Mouse (Mus musculus) hindbrain, embryonic 12.5 days (tissue): ENCODE measurements at regions not wholly inside any gene's neighbourhood (a gene's known extent, or its start where the extent isn't known, plus 50 kb on each side); places are given as distances from the start of the nearest gene placed in this dataset.

Experiments
- ATAC-seq: fragments of 200-750 bp; cut with Nextera tagmentation; 2 replicates; pipeline ENCODE4 v1.8.0; 2017; ENCODE audit warnings: moderate TSS enrichment; ENCODE audit not compliant: low FRiP score
- H3K27ac ChIP-seq: fragments of 300-500 bp; sonication (generic); 2 replicates; pipeline ENCODE4 v1.5.1; 2016; ENCODE audit warnings: mild to moderate bottlenecking
- H3K27me3 ChIP-seq: fragments of 300-500 bp; sonication (generic); 2 replicates; pipeline ENCODE4 v1.6.1; 2016; ENCODE audit warnings: mild to moderate bottlenecking
- H3K36me3 ChIP-seq: fragments of 300-500 bp; sonication (generic); 2 replicates; pipeline ENCODE4 v1.6.1; 2016; ENCODE audit warnings: mild to moderate bottlenecking
- H3K4me1 ChIP-seq: fragments of 300-500 bp; sonication (generic); 2 replicates; pipeline ENCODE4 v1.6.1; 2016
- H3K4me2 ChIP-seq: fragments of 300-500 bp; sonication (generic); replicated peaks from 2 replicates; pipeline ENCODE4 v1.6.1; 2016; ENCODE audit warnings: mild to moderate bottlenecking
- H3K4me3 ChIP-seq: fragments of 300-500 bp; sonication (generic); 2 replicates; pipeline ENCODE4 v1.5.1; 2016; ENCODE audit warnings: mild to moderate bottlenecking
- H3K9ac ChIP-seq: fragments of 300-500 bp; sonication (generic); 2 replicates; pipeline ENCODE4 v1.6.1; 2016; ENCODE audit warnings: mild to moderate bottlenecking, moderate library complexity
- H3K9me3 ChIP-seq: fragments of 300-500 bp; sonication (generic); replicated peaks from 2 replicates; pipeline ENCODE4 v1.6.1; 2016; ENCODE audit warnings: mild to moderate bottlenecking
- WGBS: fragments of 180-500 bp; shearing (Covaris S2); methylation state at CpG from one replicate; pipeline ENCODE4 v1.1.7; 2016; 5-methylcytosine and 5-hydroxymethylcytosine counted together

DNA sequence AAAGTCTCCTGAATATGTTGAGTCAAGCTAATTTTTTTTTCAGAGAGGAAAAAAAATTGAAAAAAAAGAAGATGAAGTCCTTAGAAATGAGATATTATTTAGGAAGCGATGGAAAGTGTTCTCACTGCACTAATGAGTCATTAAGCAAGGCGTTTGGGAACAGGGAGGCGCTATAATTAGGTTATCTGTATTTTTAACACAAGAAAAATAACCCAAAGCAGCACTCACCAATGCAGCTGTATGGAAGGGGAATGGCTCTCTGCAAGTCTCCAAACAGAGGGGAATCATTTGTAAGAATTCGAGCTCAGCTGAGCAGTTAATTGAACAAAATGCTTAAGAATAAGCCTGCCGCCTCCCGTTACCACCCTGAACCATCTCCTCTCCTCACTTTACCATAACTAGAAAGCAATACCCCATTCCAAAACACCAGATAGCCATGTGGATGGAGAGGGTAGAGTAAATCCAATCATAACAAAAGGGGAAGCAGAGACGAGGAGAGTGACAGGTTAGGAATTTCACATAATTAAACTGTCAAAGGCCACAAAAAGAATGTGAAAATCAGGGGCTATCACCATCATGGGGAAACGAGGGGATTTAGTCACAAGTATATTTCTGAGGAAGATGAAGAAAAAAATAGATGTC lies 187.5 kb upstream of the Tox3 start:
- Histone ChIP-seq H3K36me3 (no peaks in the 10 kb centered on the region), H3K9ac (no peak overlapping the region), H3K4me2 (no peak overlapping the region), H3K27me3 (no peaks in the 10 kb centered on the region), H3K9me3 (no peaks in the 10 kb centered on the region), H3K27ac (peak overlapping the region; percentile 44; the same call in 1 of the 2 replicates), H3K4me3 (no peak overlapping the region), H3K4me1 (peaks cover 4% of the 10 kb centered on the region; the same call in 1 of the 2 replicates)
- WGBS = 62% methylated on average over 8 of the region's 8 CpGs
- ATAC-seq = no peak; the same call in 1 of the 2 replicates

DNA sequence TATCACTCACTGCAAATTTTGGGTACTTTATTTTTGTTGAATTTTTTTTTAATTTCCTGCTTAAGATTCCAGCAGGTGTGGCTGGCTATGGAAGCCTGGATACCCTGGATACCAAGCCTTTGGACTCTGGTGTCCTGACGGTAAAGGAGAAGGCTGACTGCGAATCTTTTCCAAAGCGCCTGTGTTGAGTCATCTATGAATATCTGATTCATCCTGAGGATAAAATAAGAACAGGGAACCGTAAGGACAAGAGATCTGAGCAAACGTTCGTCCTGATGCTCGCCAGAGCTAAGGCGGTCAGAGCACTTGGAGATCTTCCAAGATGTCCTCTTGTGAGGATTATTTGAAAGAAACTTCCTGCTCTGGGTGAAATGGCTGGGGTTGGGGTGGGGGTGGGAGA lies 173.2 kb upstream of the Tox3 start:
- no peak for ATAC-seq
- Histone ChIP-seq H3K27me3 (no peaks in the 10 kb centered on the region; the same call in 1 of the 2 replicates), H3K9ac (no peak overlapping the region), H3K4me1 (peaks cover 9% of the 10 kb centered on the region), H3K4me2 (no peak overlapping the region), H3K4me3 (no peak overlapping the region), H3K27ac (no peak overlapping the region), H3K9me3 (0 out of 2 replicates have a peak, but pooled peaks cover 4% of the 10 kb centered on the region), H3K36me3 (no peaks in the 10 kb centered on the region)
- 91% methylated on average over 8 of the region's 8 CpGs for WGBS

DNA sequence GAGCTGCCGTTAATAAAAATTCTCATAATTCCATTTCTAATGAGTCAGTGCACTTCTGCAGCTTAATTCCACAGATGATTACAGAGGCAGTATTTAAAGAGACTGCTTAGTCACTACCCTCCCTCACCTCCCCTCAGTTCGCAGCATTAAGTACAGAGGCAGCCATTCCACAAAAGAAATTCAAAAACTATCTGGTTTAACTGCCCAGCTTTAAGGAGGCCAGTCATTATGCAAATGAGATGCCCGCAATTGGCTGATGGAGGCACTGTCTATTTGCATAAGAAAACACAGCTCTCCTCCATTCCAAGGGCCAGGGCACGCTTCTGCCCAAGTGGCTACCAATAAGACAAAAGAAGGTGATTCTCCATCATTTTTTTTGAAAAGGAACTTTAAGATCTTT lies 172.0 kb upstream of the Tox3 start:
- H3K4me2 ChIP-seq = no peak overlapping the region
- no peak overlapping the region for H3K9ac ChIP-seq
- H3K27ac ChIP-seq = no peak overlapping the region
- 0 out of 2 replicates have a peak, but pooled peaks cover 4% of the 10 kb centered on the region for H3K9me3 ChIP-seq
- peak; percentile 67 for ATAC-seq
- H3K36me3 ChIP-seq = no peaks in the 10 kb centered on the region
- peaks cover 9% of the 10 kb centered on the region for H3K4me1 ChIP-seq
- no peak overlapping the region for H3K4me3 ChIP-seq
- no peaks in the 10 kb centered on the region; the same call in 1 of the 2 replicates for H3K27me3 ChIP-seq
- WGBS = 13% methylated on average over 4 of the region's 4 CpGs

DNA sequence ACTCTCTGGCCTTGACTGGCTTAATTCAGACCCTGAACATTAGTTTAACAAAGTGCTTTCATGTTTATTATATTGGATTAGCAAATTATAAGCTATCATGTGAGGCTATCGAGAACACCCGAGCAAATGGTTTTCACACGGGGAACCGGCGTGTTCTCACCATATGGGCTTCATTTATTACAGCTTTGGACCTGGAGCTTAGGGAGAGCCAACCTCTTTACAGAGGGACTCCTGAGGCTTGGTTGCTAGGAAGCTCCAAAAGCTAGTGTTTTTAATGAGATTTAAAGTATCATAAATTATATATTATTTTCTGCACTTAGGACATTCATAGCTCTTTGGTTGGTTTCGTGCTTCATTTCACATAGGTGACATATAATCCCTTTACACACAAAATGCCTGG lies 171.4 kb upstream of the Tox3 start:
- no peak overlapping the region for H3K4me3 ChIP-seq
- no peak overlapping the region for H3K27ac ChIP-seq
- no peak overlapping the region for H3K4me2 ChIP-seq
- 63% methylated on average over 6 of the region's 6 CpGs for WGBS
- no peak for ATAC-seq
- no peaks in the 10 kb centered on the region; the same call in 1 of the 2 replicates for H3K27me3 ChIP-seq
- H3K9me3 ChIP-seq = 0 out of 2 replicates have a peak, but pooled peaks cover 4% of the 10 kb centered on the region
- H3K4me1 ChIP-seq = peaks cover 9% of the 10 kb centered on the region
- H3K36me3 ChIP-seq = no peaks in the 10 kb centered on the region
- no peak overlapping the region for H3K9ac ChIP-seq

DNA sequence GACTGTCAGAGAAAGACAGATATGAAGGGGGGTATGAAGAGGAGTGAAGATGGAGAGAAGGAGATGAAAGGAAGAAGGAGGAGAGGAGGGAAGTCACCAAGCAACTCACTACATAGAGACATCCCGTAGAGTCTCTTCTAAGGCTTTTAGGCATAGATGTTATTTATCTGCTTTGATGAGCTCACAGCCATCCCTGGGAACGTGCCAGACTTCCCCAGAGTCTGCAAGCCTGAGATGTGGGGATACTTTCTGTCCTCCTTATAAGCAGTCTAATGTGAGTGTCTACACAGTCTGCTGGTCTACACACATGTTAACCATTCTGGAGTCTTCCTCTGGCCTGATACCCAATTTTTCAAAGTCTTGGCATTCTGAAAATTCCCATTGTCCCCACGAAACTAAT lies 166.0 kb upstream of the Tox3 start:
- Histone ChIP-seq H3K4me2 (no peak overlapping the region), H3K4me1 (peaks cover 8% of the 10 kb centered on the region), H3K9me3 (no peaks in the 10 kb centered on the region), H3K27me3 (no peaks in the 10 kb centered on the region; the same call in 1 of the 2 replicates), H3K4me3 (no peak overlapping the region), H3K9ac (no peak overlapping the region), H3K36me3 (no peaks in the 10 kb centered on the region), H3K27ac (no peak overlapping the region)
- WGBS = 81% methylated on average over 3 of the region's 3 CpGs
- no peak for ATAC-seq

DNA sequence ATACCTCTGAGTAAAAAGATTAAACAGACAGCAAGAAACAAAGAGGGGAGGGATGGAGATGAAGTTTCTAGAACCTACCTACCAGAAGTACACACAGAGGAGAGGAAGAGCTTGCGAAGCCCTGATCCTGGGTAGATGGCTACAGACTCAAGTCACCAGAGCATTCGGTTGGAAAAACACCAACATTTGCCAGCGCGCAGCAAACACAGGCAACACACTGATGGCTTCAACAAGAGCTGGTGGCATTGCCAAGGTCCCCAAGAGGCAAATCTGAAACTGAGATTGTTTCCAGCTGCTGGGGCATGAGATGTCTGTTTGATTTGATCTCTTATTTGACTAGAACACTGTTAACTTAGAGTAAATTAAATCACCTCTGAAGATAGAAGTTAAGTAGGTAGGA lies 165.5 kb upstream of the Tox3 start:
- no peak overlapping the region for H3K4me2 ChIP-seq
- peaks cover 8% of the 10 kb centered on the region for H3K4me1 ChIP-seq
- no peak overlapping the region for H3K9ac ChIP-seq
- 90% methylated on average over 4 of the region's 4 CpGs for WGBS
- no peak for ATAC-seq
- H3K27ac ChIP-seq = no peak overlapping the region
- no peaks in the 10 kb centered on the region for H3K36me3 ChIP-seq
- no peaks in the 10 kb centered on the region; the same call in 1 of the 2 replicates for H3K27me3 ChIP-seq
- H3K4me3 ChIP-seq = no peak overlapping the region
- H3K9me3 ChIP-seq = no peaks in the 10 kb centered on the region

DNA sequence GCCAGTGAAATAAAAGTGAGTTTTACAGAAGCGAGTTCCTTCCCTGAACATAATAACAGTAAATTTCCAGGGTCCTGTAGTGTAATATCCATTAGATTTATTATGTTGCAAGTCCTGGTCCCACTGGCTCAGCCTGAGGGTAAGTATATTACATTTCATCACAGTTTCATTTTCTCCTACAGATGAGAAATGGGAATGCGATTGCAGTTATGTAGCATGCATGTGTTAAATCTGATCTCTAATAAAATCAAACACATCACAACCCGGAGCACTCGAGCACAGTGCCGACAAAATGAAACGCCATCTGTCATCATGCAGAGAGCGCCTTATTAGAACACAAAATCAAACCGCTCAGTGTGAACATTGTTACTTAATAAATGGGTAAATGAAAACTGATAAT lies 165.0 kb upstream of the Tox3 start:
- Histone ChIP-seq H3K4me3 (no peak overlapping the region), H3K27me3 (no peaks in the 10 kb centered on the region; the same call in 1 of the 2 replicates), H3K9me3 (no peaks in the 10 kb centered on the region), H3K27ac (peak overlapping the region; percentile 40; the same call in 1 of the 2 replicates), H3K9ac (no peak overlapping the region), H3K4me1 (peaks cover 8% of the 10 kb centered on the region), H3K4me2 (no peak overlapping the region), H3K36me3 (no peaks in the 10 kb centered on the region)
- 68% methylated on average over 8 of the region's 8 CpGs for WGBS
- ATAC-seq = 0 out of 2 replicates have a peak, but pooled peaks have one; percentile 32

DNA sequence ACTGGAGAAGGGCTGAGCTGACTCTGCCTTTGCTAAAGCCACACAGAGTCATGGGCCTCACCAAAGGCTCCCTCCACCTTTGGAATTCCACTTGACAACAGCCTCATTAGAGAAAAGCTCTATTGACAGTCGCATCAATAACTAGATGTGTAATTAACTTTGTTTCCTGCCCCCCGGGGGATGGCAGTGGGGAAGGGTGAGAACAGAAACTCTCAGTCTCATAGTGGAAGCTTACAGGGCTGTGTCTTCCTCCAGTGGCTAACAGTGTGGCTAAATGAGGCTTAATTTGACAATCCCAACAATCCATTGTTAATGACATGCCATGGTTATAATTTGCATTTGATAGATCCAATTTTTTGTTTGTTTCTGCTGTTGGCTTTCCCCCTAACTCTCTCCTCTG lies 164.5 kb upstream of the Tox3 start:
- Histone ChIP-seq H3K36me3 (no peaks in the 10 kb centered on the region), H3K9ac (no peak overlapping the region), H3K9me3 (no peaks in the 10 kb centered on the region), H3K4me3 (no peak overlapping the region), H3K27me3 (no peaks in the 10 kb centered on the region; the same call in 1 of the 2 replicates), H3K4me1 (peaks cover 8% of the 10 kb centered on the region), H3K27ac (peak overlapping the region; percentile 40), H3K4me2 (no peak overlapping the region)
- no peak for ATAC-seq
- 37% methylated on average over 2 of the region's 2 CpGs for WGBS

DNA sequence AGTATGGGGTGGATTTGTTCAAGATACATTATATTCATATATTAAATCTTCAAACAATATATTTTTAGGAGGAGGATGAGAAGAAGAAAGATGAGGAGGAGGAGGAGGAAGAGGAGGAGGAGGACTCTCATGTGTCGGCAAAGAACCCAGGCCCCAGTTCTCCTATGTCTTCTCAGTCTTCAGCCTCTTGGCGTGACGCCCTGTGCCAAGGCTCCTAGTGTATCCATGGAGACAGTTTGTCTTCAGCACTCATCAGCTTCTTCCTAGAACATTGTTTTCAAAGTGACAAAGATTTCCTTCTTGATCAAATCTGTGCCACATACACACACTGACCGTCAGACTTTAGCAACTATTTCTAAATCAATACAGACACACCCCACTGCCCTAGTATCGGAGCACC lies 156.4 kb upstream of the Tox3 start:
- ATAC-seq = no peak

DNA sequence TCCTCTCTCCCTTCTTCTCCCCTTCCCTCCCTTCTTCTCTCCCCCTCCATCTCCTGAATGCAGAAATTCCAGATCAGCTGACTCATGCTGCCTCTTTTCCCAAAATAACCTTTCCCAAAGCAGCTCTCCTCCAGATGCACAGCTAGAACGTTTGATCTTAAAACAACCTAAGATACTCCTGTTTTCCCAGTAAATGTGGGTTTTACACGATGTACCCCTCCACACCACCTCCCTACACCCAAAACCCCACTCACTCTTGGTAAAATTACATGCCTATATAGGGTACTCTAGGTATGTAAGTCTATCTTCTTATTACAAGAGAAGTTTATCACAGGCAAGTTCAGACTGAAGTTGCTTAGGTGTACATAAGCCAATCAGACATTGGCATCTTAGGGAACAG lies 155.2 kb upstream of the Tox3 start:
- H3K27ac ChIP-seq = no peak overlapping the region
- no peak overlapping the region for H3K4me2 ChIP-seq
- no peak overlapping the region for H3K9ac ChIP-seq
- H3K4me1 ChIP-seq = no peaks in the 10 kb centered on the region
- no peaks in the 10 kb centered on the region for H3K9me3 ChIP-seq
- H3K4me3 ChIP-seq = no peak overlapping the region
- no peaks in the 10 kb centered on the region for H3K27me3 ChIP-seq
- no peaks in the 10 kb centered on the region for H3K36me3 ChIP-seq
- WGBS = 60% methylated on average over 2 of the region's 2 CpGs
- ATAC-seq = no peak

More for the DNA sequence above, 156.4 kb upstream of the Tox3 start:
- no peaks in the 10 kb centered on the region for H3K4me1 ChIP-seq
- H3K4me2 ChIP-seq = no peak overlapping the region
- no peak overlapping the region for H3K27ac ChIP-seq
- 78% methylated on average over 5 of the region's 5 CpGs for WGBS
- no peaks in the 10 kb centered on the region for H3K36me3 ChIP-seq
- no peaks in the 10 kb centered on the region for H3K27me3 ChIP-seq
- no peak overlapping the region for H3K4me3 ChIP-seq
- no peak overlapping the region for H3K9ac ChIP-seq
- no peaks in the 10 kb centered on the region for H3K9me3 ChIP-seq

DNA sequence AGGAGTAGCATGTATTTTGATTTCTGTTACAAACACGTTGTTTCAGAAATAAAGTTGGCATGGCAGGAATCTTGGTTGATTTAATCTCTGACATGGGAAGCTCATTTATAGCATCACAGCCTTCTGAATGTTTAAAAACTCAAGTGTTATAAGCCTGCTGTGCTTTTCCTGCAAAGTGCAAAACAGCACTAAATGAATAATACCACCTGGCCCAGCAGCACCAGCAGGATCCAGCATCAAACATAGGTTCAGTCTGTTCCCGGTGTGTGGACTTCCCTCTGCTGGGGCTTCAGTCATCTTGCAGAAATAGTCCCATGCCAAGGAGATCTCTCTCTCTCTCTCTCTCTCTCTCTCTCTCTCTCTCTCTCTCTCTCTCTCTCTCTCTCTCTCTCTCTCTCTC lies 154.7 kb upstream of the Tox3 start:
- Histone ChIP-seq H3K4me3 (no peak overlapping the region), H3K36me3 (no peaks in the 10 kb centered on the region), H3K9ac (no peak overlapping the region), H3K27ac (no peak overlapping the region), H3K27me3 (no peaks in the 10 kb centered on the region), H3K9me3 (no peaks in the 10 kb centered on the region), H3K4me1 (peaks cover 3% of the 10 kb centered on the region; the same call in 1 of the 2 replicates), H3K4me2 (no peak overlapping the region)
- 65% methylated on average over 2 of the region's 2 CpGs for WGBS
- ATAC-seq = no peak

DNA sequence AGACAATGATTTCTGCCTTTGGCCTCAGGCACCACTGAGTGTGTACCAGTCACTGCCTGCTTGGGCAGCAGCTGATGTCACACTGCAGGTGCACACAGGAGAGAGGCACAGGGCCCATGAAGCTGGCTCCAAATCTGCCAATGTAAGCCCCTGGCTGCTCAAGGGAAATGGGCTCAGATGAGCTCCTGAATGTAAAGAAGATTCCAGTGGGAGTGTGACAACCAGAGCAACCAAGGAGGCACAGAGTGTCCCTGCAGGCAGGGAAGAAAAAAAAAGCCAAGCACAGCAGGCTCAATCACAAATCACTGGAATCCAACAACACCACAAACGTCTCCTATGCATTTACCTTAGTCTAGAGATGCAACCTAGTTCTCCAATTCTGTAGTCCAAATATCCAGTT lies 151.2 kb upstream of the Tox3 start:
- no peak overlapping the region for H3K27ac ChIP-seq
- H3K36me3 ChIP-seq = no peaks in the 10 kb centered on the region
- H3K9me3 ChIP-seq = no peaks in the 10 kb centered on the region
- H3K4me2 ChIP-seq = no peak overlapping the region
- no peak for ATAC-seq
- H3K4me3 ChIP-seq = no peak overlapping the region
- H3K9ac ChIP-seq = no peak overlapping the region
- no peaks in the 10 kb centered on the region for H3K27me3 ChIP-seq
- WGBS = 34% methylated on average over 1 of the region's 1 CpGs
- H3K4me1 ChIP-seq = peaks cover 28% of the 10 kb centered on the region

DNA sequence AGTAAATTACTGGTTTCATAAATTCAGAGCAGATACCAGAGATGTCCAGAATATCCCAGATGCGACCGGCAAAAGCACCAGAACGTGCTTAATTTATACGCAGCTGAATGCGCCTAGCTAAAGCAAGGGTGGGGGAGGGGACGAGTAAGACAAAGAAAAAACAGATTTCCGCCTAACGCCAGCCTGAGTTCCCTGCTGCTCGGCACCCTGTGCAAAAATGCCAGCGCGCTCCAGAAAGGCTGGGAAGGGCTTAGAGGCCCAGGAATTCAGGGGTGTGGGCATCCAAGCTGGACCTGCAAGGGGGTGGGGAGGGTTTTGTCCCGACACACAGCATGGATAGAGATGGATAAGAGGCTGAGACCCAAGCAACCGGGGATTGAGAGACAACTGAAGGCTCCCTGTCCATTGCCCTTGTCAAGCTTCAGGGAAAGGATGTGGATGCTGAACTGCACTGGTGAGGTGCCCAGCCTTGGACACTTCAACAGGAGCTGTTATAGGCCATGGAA lies 148.6 kb upstream of the Tox3 start:
- H3K4me3 ChIP-seq = no peak overlapping the region
- H3K27ac ChIP-seq = peak overlapping the region; percentile 98
- H3K27me3 ChIP-seq = no peaks in the 10 kb centered on the region
- no peaks in the 10 kb centered on the region for H3K36me3 ChIP-seq
- peak overlapping the region; percentile 55 for H3K9ac ChIP-seq
- peaks cover 45% of the 10 kb centered on the region for H3K4me1 ChIP-seq
- no peaks in the 10 kb centered on the region for H3K9me3 ChIP-seq
- peak overlapping the region; percentile 42 for H3K4me2 ChIP-seq
- 3% methylated on average over 13 of the region's 13 CpGs for WGBS
- peak; percentile 78 for ATAC-seq
